Mouse (Mus musculus): ENCODE data around the gene Zfhx3. TPM values are rescaled to one million over a fixed set of nuclear protein-coding genes. Genes with fewer than 3 reads are reported as not detected.

Gene Zfhx3
- polyA plus RNA-seq, 1 experiment from 2014 or later, result 17.8 TPM

- peak; percentile 66 for ATAC-seq
- Histone ChIP-seq H3K9ac (ENCODE audit: low read depth, low read length) (peak overlapping the region; percentile 33), H3K9me3 (ENCODE audit: control insufficient read depth, low read length) (no peaks in the 10 kb centered on the region), H3K4me3 (ENCODE audit: low read length) (peak overlapping the region; percentile 27), H3K36me3 (ENCODE audit: control insufficient read depth, insufficient read depth, low read length) (no peaks in the 10 kb centered on the region), H3K4me2 (ENCODE audit: low read length) (peak overlapping the region; percentile 48), H3K27ac (ENCODE audit: low read depth, low read length) (peak overlapping the region; percentile 48), H3K27me3 (replicated peaks; ENCODE audit: control insufficient read depth, insufficient read depth, low read length) (peaks cover 24% of the 10 kb centered on the region), H3K4me1 (ENCODE audit: control insufficient read depth, insufficient read depth, low read depth, low read length) (peaks cover 23% of the 10 kb centered on the region)
- 3% methylated on average over 21 of the region's 21 CpGs for WGBS
Observed at GRCm38 (mm10) chr8:108691456-108692238, 749.2 kb downstream of the Zfhx3 start.

- H3K36me3 ChIP-seq (ENCODE audit: control insufficient read depth, insufficient read depth, low read length), result no peaks in the 10 kb centered on the region
- H3K27me3 ChIP-seq (replicated peaks; ENCODE audit: control insufficient read depth, insufficient read depth, low read length), result peaks cover 25% of the 10 kb centered on the region
- peak overlapping the region; percentile 27 for H3K4me3 ChIP-seq (ENCODE audit: low read length)
- H3K27ac ChIP-seq (ENCODE audit: low read depth, low read length), result peak overlapping the region; percentile 48
- H3K9me3 ChIP-seq (ENCODE audit: control insufficient read depth, low read length), result no peaks in the 10 kb centered on the region
- ATAC-seq, result peak; percentile 48; the same call in 1 of the 2 replicates
- 3% methylated on average over 5 of the region's 5 CpGs for WGBS
- no peak overlapping the region; the same call in 1 of the 2 replicates for H3K9ac ChIP-seq (ENCODE audit: low read depth, low read length)
- H3K4me2 ChIP-seq (ENCODE audit: low read length), result peak overlapping the region; percentile 48
- peaks cover 25% of the 10 kb centered on the region for H3K4me1 ChIP-seq (ENCODE audit: control insufficient read depth, insufficient read depth, low read depth, low read length)
Observed at GRCm38 (mm10) chr8:108692239-108692627, 749.8 kb downstream of the Zfhx3 start.

- Histone ChIP-seq H3K4me2 (ENCODE audit: low read length) (peak overlapping the region; percentile 48; the same call in 1 of the 2 replicates), H3K9me3 (ENCODE audit: control insufficient read depth, low read length) (no peaks in the 10 kb centered on the region), H3K4me1 (ENCODE audit: control insufficient read depth, insufficient read depth, low read depth, low read length) (peaks cover 28% of the 10 kb centered on the region), H3K4me3 (ENCODE audit: low read length) (no peak overlapping the region), H3K27me3 (replicated peaks; ENCODE audit: control insufficient read depth, insufficient read depth, low read length) (peaks cover 25% of the 10 kb centered on the region), H3K36me3 (ENCODE audit: control insufficient read depth, insufficient read depth, low read length) (no peaks in the 10 kb centered on the region), H3K9ac (ENCODE audit: low read depth, low read length) (no peak overlapping the region), H3K27ac (ENCODE audit: low read depth, low read length) (peak overlapping the region; percentile 48)
- 68% methylated on average over 6 of the region's 6 CpGs for WGBS
- ATAC-seq, result no peak
Observed at GRCm38 (mm10) chr8:108692669-108693665, 750.5 kb downstream of the Zfhx3 start.

GRCm38 (mm10) chr8:108693841-108694240 lies 751.4 kb downstream of the Zfhx3 start:
- Histone ChIP-seq H3K4me3 (ENCODE audit: low read length) (no peak overlapping the region), H3K36me3 (ENCODE audit: control insufficient read depth, insufficient read depth, low read length) (no peaks in the 10 kb centered on the region), H3K4me1 (ENCODE audit: control insufficient read depth, insufficient read depth, low read depth, low read length) (peaks cover 28% of the 10 kb centered on the region), H3K27me3 (replicated peaks; ENCODE audit: control insufficient read depth, insufficient read depth, low read length) (peaks cover 25% of the 10 kb centered on the region), H3K27ac (ENCODE audit: low read depth, low read length) (no peak overlapping the region), H3K9ac (ENCODE audit: low read depth, low read length) (no peak overlapping the region), H3K4me2 (ENCODE audit: low read length) (no peak overlapping the region), H3K9me3 (ENCODE audit: control insufficient read depth, low read length) (no peaks in the 10 kb centered on the region)
- no peak for ATAC-seq
- WGBS, result 68% methylated on average over 5 of the region's 5 CpGs

- H3K36me3 ChIP-seq (ENCODE audit: control insufficient read depth, insufficient read depth, low read length), result no peaks in the 10 kb centered on the region
- H3K9me3 ChIP-seq (ENCODE audit: control insufficient read depth, low read length), result no peaks in the 10 kb centered on the region
- H3K27me3 ChIP-seq (replicated peaks; ENCODE audit: control insufficient read depth, insufficient read depth, low read length), result peaks cover 28% of the 10 kb centered on the region
- no peak overlapping the region for H3K27ac ChIP-seq (ENCODE audit: low read depth, low read length)
- H3K9ac ChIP-seq (ENCODE audit: low read depth, low read length), result no peak overlapping the region
- no peak for ATAC-seq
- H3K4me2 ChIP-seq (ENCODE audit: low read length), result no peak overlapping the region
- peaks cover 28% of the 10 kb centered on the region for H3K4me1 ChIP-seq (ENCODE audit: control insufficient read depth, insufficient read depth, low read depth, low read length)
- 39% methylated on average over 6 of the region's 6 CpGs for WGBS
- H3K4me3 ChIP-seq (ENCODE audit: low read length), result no peak overlapping the region
Observed at GRCm38 (mm10) chr8:108694516-108694915, 752.1 kb downstream of the Zfhx3 start.

GRCm38 (mm10) chr8:108695242-108695880 lies 752.9 kb downstream of the Zfhx3 start:
- no peaks in the 10 kb centered on the region for H3K9me3 ChIP-seq (ENCODE audit: control insufficient read depth, low read length)
- H3K4me3 ChIP-seq (ENCODE audit: low read length), result peak overlapping the region; percentile 26
- ATAC-seq, result no peak
- WGBS, result 9% methylated on average over 30 of the region's 32 CpGs
- H3K36me3 ChIP-seq (ENCODE audit: control insufficient read depth, insufficient read depth, low read length), result no peaks in the 10 kb centered on the region
- peak overlapping the region; percentile 75 for H3K27ac ChIP-seq (ENCODE audit: low read depth, low read length)
- H3K4me1 ChIP-seq (ENCODE audit: control insufficient read depth, insufficient read depth, low read depth, low read length), result peaks cover 28% of the 10 kb centered on the region
- peak overlapping the region; percentile 45 for H3K4me2 ChIP-seq (ENCODE audit: low read length)
- H3K27me3 ChIP-seq (replicated peaks; ENCODE audit: control insufficient read depth, insufficient read depth, low read length), result peaks cover 32% of the 10 kb centered on the region
- peak overlapping the region; percentile 28 for H3K9ac ChIP-seq (ENCODE audit: low read depth, low read length)

GRCm38 (mm10) chr8:108695938-108696630 lies 753.6 kb downstream of the Zfhx3 start:
- H3K4me2 ChIP-seq (ENCODE audit: low read length), result peak overlapping the region; percentile 45
- H3K27ac ChIP-seq (ENCODE audit: low read depth, low read length), result peak overlapping the region; percentile 75
- no peaks in the 10 kb centered on the region for H3K36me3 ChIP-seq (ENCODE audit: control insufficient read depth, insufficient read depth, low read length)
- H3K9ac ChIP-seq (ENCODE audit: low read depth, low read length), result peak overlapping the region; percentile 40
- H3K4me1 ChIP-seq (ENCODE audit: control insufficient read depth, insufficient read depth, low read depth, low read length), result peaks cover 23% of the 10 kb centered on the region
- H3K9me3 ChIP-seq (ENCODE audit: control insufficient read depth, low read length), result no peaks in the 10 kb centered on the region
- H3K27me3 ChIP-seq (replicated peaks; ENCODE audit: control insufficient read depth, insufficient read depth, low read length), result peaks cover 33% of the 10 kb centered on the region
- 2% methylated on average over 31 of the region's 31 CpGs for WGBS
- ATAC-seq, result no peak
- peak overlapping the region; percentile 26 for H3K4me3 ChIP-seq (ENCODE audit: low read length)

- WGBS, result 3% methylated on average over 27 of the region's 27 CpGs
- Histone ChIP-seq H3K4me1 (ENCODE audit: control insufficient read depth, insufficient read depth, low read depth, low read length) (peaks cover 16% of the 10 kb centered on the region), H3K4me2 (ENCODE audit: low read length) (peak overlapping the region; percentile 45), H3K27me3 (replicated peaks; ENCODE audit: control insufficient read depth, insufficient read depth, low read length) (peaks cover 33% of the 10 kb centered on the region), H3K36me3 (ENCODE audit: control insufficient read depth, insufficient read depth, low read length) (no peaks in the 10 kb centered on the region), H3K9me3 (ENCODE audit: control insufficient read depth, low read length) (no peaks in the 10 kb centered on the region), H3K27ac (ENCODE audit: low read depth, low read length) (peak overlapping the region; percentile 75), H3K4me3 (ENCODE audit: low read length) (peak overlapping the region; percentile 26), H3K9ac (ENCODE audit: low read depth, low read length) (peak overlapping the region; percentile 41)
- ATAC-seq, result no peak
Observed at GRCm38 (mm10) chr8:108696631-108697410, 754.4 kb downstream of the Zfhx3 start.

Measured in hindbrain, embryonic 16.5 days (tissue).